Mouse (Mus musculus): Measurements from ENCODE around the gene Aqp9. TPM values are rescaled to one million over a fixed set of nuclear protein-coding genes. Genes with fewer than 3 reads are reported as not detected.

The Aqp9 gene
- total and polyA plus RNA-seq, 3 experiments = 64.8 to 76.1 TPM; not detected in 1

- H3K79me2 ChIP-seq (ENCODE audit: control insufficient read depth, insufficient read depth, low read length, poor library complexity) = peaks cover 24% of the 10 kb centered on the region
- peak overlapping the region; percentile 99 for H3K27ac ChIP-seq (ENCODE audit: control insufficient read depth, low read depth, low read length)
- peak overlapping the region; percentile 91 for H3K9ac ChIP-seq (ENCODE audit: control insufficient read depth, low read depth, low read length, poor library complexity, severe bottlenecking)
- peak; percentile 71 for DNase-seq (ENCODE audit: low read depth, low spot score)
- H3K27me3 ChIP-seq (ENCODE audit: control insufficient read depth in 1 of 2, insufficient read depth in 2 of 2, low read length in 2 of 2) = no peaks in the 10 kb centered on the region
- H3K4me1 ChIP-seq (ENCODE audit: control insufficient read depth in 1 of 2, insufficient read depth in 2 of 2, low read length in 2 of 2) = peaks cover 34 to 60% of the 10 kb centered on the region in 2 experiments
- no peaks in the 10 kb centered on the region for H3K9me3 ChIP-seq (replicated peaks; ENCODE audit: insufficient read depth, low read length)
- H3K36me3 ChIP-seq (ENCODE audit: control insufficient read depth in 1 of 2, insufficient read depth in 2 of 2, low read length in 2 of 2) = peaks cover 0 to 59% of the 10 kb centered on the region in 2 experiments; a peak in 2 of 4 replicates
- peak overlapping the region; percentile 70 to 74 for H3K4me3 ChIP-seq (ENCODE audit: control insufficient read depth in 1 of 2, insufficient read depth in 1 of 2, low read depth in 2 of 2, low read length in 2 of 2)
- TF ChIP-seq CTCF (IDR thresholded peaks at IDR 0.05 in 2 of 3, conservative IDR thresholded peaks at IDR 0.05 in 1 of 3; ENCODE audit: control insufficient read depth in 1 of 3, insufficient read depth in 1 of 3, low read depth in 2 of 3, low read length in 3 of 3, poor library complexity in 1 of 3, severe bottlenecking in 1 of 3) = no peak
- no peak; the same call in 1 of the 2 replicates for TF ChIP-seq POLR2AphosphoS2 (IDR thresholded peaks at IDR 0.05; ENCODE audit: low read length)
- peak; percentile 74 for TF ChIP-seq ETS1 (IDR thresholded peaks at IDR 0.05; ENCODE audit: low read depth, low read length)
- TF ChIP-seq MEF2A (IDR thresholded peaks at IDR 0.05; ENCODE audit: extremely low read depth, insufficient replicate concordance, low read depth, low read length, poor library complexity, severe bottlenecking) = no peak
- TF ChIP-seq MYC (IDR thresholded peaks at IDR 0.05; ENCODE audit: low read depth, low read length) = peak; percentile 21; the same call in 1 of the 2 replicates
- TF ChIP-seq USF2 (IDR thresholded peaks at IDR 0.05; ENCODE audit: borderline replicate concordance in 1 of 2, insufficient read depth in 1 of 2, low read depth in 1 of 2, low read length in 2 of 2) = no peak
- peak; percentile 42; the same call in 1 of the 2 replicates for TF ChIP-seq RCOR1 (IDR thresholded peaks at IDR 0.05; ENCODE audit: low read depth, low read length)
- TF ChIP-seq USF1 (IDR thresholded peaks at IDR 0.05; ENCODE audit: low read depth, low read length) = no peak
- TF ChIP-seq POLR2AphosphoS5 (IDR thresholded peaks at IDR 0.05; ENCODE audit: borderline replicate concordance, low read depth, low read length) = no peak
- TF ChIP-seq MYB (IDR thresholded peaks at IDR 0.05; ENCODE audit: low read depth, low read length) = no peak
- no peak for TF ChIP-seq BHLHE40 (IDR thresholded peaks at IDR 0.05; ENCODE audit: borderline replicate concordance, low read depth, low read length)
- TF ChIP-seq MAFK (IDR thresholded peaks at IDR 0.05; ENCODE audit: borderline replicate concordance, low read depth, low read length) = no peak
- TF ChIP-seq HCFC1 (IDR thresholded peaks at IDR 0.05; ENCODE audit: low read depth, low read length) = no peak
- TF ChIP-seq TCF12 (IDR thresholded peaks at IDR 0.05; ENCODE audit: low read depth, low read length) = 0 out of 2 replicates have a peak, but pooled peaks have one; percentile 7
- TF ChIP-seq ZC3H11A (IDR thresholded peaks at IDR 0.05; ENCODE audit: low read depth, low read length) = no peak
- no peak for TF ChIP-seq ELF1 (IDR thresholded peaks at IDR 0.05; ENCODE audit: low read depth, low read length)
- TF ChIP-seq MAX (IDR thresholded peaks at IDR 0.05; ENCODE audit: low read length) = no peak; the same call in 1 of the 2 replicates
- TF ChIP-seq NELFE (IDR thresholded peaks at IDR 0.05; ENCODE audit: low read depth, low read length) = peak; percentile 16; the same call in 1 of the 2 replicates
- no peak for TF ChIP-seq MAZ (IDR thresholded peaks at IDR 0.05; ENCODE audit: low read depth, low read length)
- TF ChIP-seq TAL1 (IDR thresholded peaks at IDR 0.05; ENCODE audit: low read length) = no peak
- peak; percentile 49; the same call in 1 of the 2 replicates for TF ChIP-seq JUND (IDR thresholded peaks at IDR 0.05; ENCODE audit: low read depth, low read length)
- TF ChIP-seq UBTF (IDR thresholded peaks at IDR 0.05; ENCODE audit: borderline replicate concordance, insufficient read depth, low read depth, low read length) = no peak
- TF ChIP-seq ZKSCAN1 (IDR thresholded peaks at IDR 0.05; ENCODE audit: low read depth, low read length) = no peak
- no peak for TF ChIP-seq POLR2A (IDR thresholded peaks at IDR 0.05; ENCODE audit: control insufficient read depth in 1 of 2, insufficient read depth in 1 of 2, low read depth in 1 of 2, low read length in 2 of 2, poor library complexity in 1 of 2)
- TF ChIP-seq ZMIZ1 (IDR thresholded peaks at IDR 0.05; ENCODE audit: low read depth, low read length) = 0 out of 2 replicates have a peak, but pooled peaks have one; percentile 14
- no peak; the same call in 1 of the 2 replicates for TF ChIP-seq CHD2 (IDR thresholded peaks at IDR 0.05; ENCODE audit: low read length)
- TF ChIP-seq EP300 (IDR thresholded peaks at IDR 0.05; ENCODE audit: low read depth in 1 of 2, low read length in 2 of 2) = peak; percentile 47 to 68; a peak in 3 of 4 replicates
- TF ChIP-seq SMC3 (IDR thresholded peaks at IDR 0.05; ENCODE audit: low read depth, low read length) = no peak
- peak; percentile 73; the same call in 1 of the 2 replicates for TF ChIP-seq CHD1 (IDR thresholded peaks at IDR 0.05; ENCODE audit: low read depth, low read length)
- peak; percentile 13; the same call in 1 of the 2 replicates for TF ChIP-seq GATA1 (IDR thresholded peaks at IDR 0.05; ENCODE audit: low read depth, low read length)
- TF ChIP-seq ZNF384 (IDR thresholded peaks at IDR 0.05; ENCODE audit: low read depth, low read length) = no peak
- no peak for TF ChIP-seq RAD21 (IDR thresholded peaks at IDR 0.05; ENCODE audit: low read depth, low read length)
- TF ChIP-seq E2F4 (IDR thresholded peaks at IDR 0.05; ENCODE audit: borderline replicate concordance, low read depth, low read length) = no peak
- TF ChIP-seq NRF1 (IDR thresholded peaks at IDR 0.05; ENCODE audit: insufficient read depth, low read depth, low read length, poor library complexity, severe bottlenecking) = no peak
- TF ChIP-seq SIN3A (IDR thresholded peaks at IDR 0.05; ENCODE audit: low read length) = peak; percentile 32
Observed at GRCm38 (mm10) chr9:71162131-71162857, 6.2 kb downstream of the Aqp9 start.

Measured in MEL (cell line).